Mouse (Mus musculus): Measurements from ENCODE around the gene Dnajc17. TPM values are rescaled to one million over a fixed set of nuclear protein-coding genes. Genes with fewer than 3 reads are reported as not detected.
A peak's percentile ranks its signal among the peaks of the same experiment; 100 is the strongest.

Gene Dnajc17
- polyA plus RNA-seq, 1 experiment from 2014 or later, result 19.4 TPM

DNA sequence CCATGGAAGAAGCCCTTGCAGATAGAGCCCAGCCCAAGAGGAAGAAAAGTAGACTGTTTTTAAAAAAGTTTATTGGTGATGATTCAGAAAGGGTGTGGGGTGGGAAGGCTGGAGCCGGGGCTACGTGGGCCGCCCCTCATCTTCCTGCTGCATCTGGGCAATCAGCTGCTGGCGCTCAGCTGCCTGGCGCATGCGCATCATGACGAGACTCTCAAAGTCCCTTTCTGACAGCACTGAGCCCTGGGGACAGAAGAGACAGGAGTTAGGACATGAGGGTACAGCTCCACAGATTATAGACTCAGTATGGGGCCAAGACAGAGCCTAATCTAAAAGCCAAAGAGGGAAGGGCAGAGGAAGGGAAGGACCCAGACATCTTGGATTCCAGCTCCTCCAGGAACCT, 36.1 kb downstream of the Dnajc17 start:
- DNase-seq (ENCODE audit: low spot score), result no peak
- Histone ChIP-seq H3K4me1 (ENCODE audit: control insufficient read depth, insufficient read depth, low read length) (peaks cover 27% of the 10 kb centered on the region), H3K4me3 (ENCODE audit: low read depth, low read length) (no peak overlapping the region), H3K9ac (ENCODE audit: low read length) (no peak overlapping the region), H3K27ac (ENCODE audit: low read depth, low read length) (0 out of 2 replicates have a peak overlapping the region, but pooled peaks have one; percentile 67), H3K36me3 (ENCODE audit: control insufficient read depth, insufficient read depth, low read length) (no peaks in the 10 kb centered on the region; the same call in none of the 2 replicates), H3K4me2 (ENCODE audit: low read depth) (no peak overlapping the region), H3K27me3 (ENCODE audit: control insufficient read depth, insufficient read depth, low read length) (peaks cover 7% of the 10 kb centered on the region; the same call in 1 of the 2 replicates), H3K9me3 (ENCODE audit: control insufficient read depth, low read length) (no peaks in the 10 kb centered on the region)
- WGBS, result 78% methylated on average over 7 of the region's 7 CpGs
- 0 out of 2 replicates have a peak, but pooled peaks have one; percentile 1 for ATAC-seq (ENCODE audit: insufficient read depth, low FRiP score, low TSS enrichment)

DNA sequence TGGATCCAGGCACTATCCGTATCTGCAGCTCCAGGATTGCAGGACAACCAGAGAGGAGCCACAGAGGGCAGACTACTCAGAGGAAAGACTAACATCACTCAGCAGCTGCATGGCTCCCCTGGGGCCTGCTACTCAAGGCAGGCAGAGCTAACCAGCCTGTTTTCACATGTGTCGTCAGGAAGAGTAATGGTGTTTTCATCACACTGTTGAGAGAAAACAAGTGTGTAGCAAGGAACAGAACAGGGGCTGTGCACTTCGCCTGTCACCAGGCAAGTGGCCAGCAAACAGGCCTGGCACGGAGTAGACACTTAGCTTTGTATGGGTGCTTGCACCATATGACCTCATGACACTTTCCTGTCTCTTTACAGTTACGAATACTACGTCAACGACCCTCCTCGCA, 37.0 kb downstream of the Dnajc17 start:
- 55% methylated on average over 8 of the region's 8 CpGs for WGBS
- no peak for ATAC-seq (ENCODE audit: insufficient read depth, low FRiP score, low TSS enrichment)
- peak; percentile 50 for DNase-seq (ENCODE audit: low spot score)
- H3K4me1 ChIP-seq (ENCODE audit: control insufficient read depth, insufficient read depth, low read length), result peaks cover 27% of the 10 kb centered on the region
- peaks cover 15% of the 10 kb centered on the region for H3K27me3 ChIP-seq (ENCODE audit: control insufficient read depth, insufficient read depth, low read length)
- no peaks in the 10 kb centered on the region; the same call in 1 of the 2 replicates for H3K36me3 ChIP-seq (ENCODE audit: control insufficient read depth, insufficient read depth, low read length)
- H3K9ac ChIP-seq (ENCODE audit: low read length), result no peak overlapping the region
- H3K9me3 ChIP-seq (ENCODE audit: control insufficient read depth, low read length), result no peaks in the 10 kb centered on the region
- no peak overlapping the region for H3K4me2 ChIP-seq (ENCODE audit: low read depth)
- no peak overlapping the region for H3K27ac ChIP-seq (ENCODE audit: low read depth, low read length)
- H3K4me3 ChIP-seq (ENCODE audit: low read depth, low read length), result no peak overlapping the region

DNA sequence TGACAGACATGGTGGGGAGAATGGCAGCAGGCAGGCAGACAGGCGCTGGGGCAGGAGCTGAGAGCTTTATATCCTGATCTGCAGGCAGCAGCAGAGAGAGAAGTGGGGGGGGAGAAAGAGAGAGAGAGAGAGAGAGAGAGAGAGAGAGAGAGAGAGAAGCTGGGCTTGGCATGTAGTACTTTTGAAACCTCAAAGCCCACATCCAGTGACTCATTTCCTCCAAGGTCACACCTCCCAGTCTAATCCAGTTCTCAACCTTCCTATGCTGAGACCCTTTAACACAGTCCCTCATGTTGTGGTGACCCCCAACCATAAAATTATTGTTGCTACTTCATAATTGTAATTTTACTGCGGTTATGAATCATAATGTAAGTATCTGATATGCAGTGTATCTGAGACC, 38.3 kb downstream of the Dnajc17 start:
- WGBS, result 89% methylated on average over 2 of the region's 2 CpGs
- DNase-seq (ENCODE audit: low spot score), result no peak
- peaks cover 22% of the 10 kb centered on the region for H3K27me3 ChIP-seq (ENCODE audit: control insufficient read depth, insufficient read depth, low read length)

GRCm38 (mm10) chr2:119167866-119168256, 40.7 kb downstream of the Dnajc17 start:
- Histone ChIP-seq H3K4me3 (ENCODE audit: low read depth, low read length) (peak overlapping the region; percentile 45), H3K4me2 (ENCODE audit: low read depth) (peak overlapping the region; percentile 98), H3K27me3 (ENCODE audit: control insufficient read depth, insufficient read depth, low read length) (peaks cover 22% of the 10 kb centered on the region), H3K36me3 (ENCODE audit: control insufficient read depth, insufficient read depth, low read length) (no peaks in the 10 kb centered on the region; the same call in 1 of the 2 replicates), H3K27ac (ENCODE audit: low read depth, low read length) (no peak overlapping the region), H3K9ac (ENCODE audit: low read length) (no peak overlapping the region; the same call in 1 of the 2 replicates), H3K9me3 (ENCODE audit: control insufficient read depth, low read length) (no peaks in the 10 kb centered on the region), H3K4me1 (ENCODE audit: control insufficient read depth, insufficient read depth, low read length) (peaks cover 8% of the 10 kb centered on the region)
- DNase-seq (ENCODE audit: low spot score) (no peak), ATAC-seq (ENCODE audit: insufficient read depth, low FRiP score, low TSS enrichment) (no peak; the same call in none of the 2 replicates)
- 4% methylated on average over 26 of the region's 26 CpGs for WGBS

More for the DNA sequence above, 38.3 kb downstream of the Dnajc17 start:
- Histone ChIP-seq H3K36me3 (ENCODE audit: control insufficient read depth, insufficient read depth, low read length) (no peaks in the 10 kb centered on the region; the same call in 1 of the 2 replicates), H3K27ac (ENCODE audit: low read depth, low read length) (no peak overlapping the region), H3K4me2 (ENCODE audit: low read depth) (no peak overlapping the region), H3K4me1 (ENCODE audit: control insufficient read depth, insufficient read depth, low read length) (peaks cover 27% of the 10 kb centered on the region), H3K9ac (ENCODE audit: low read length) (no peak overlapping the region), H3K9me3 (ENCODE audit: control insufficient read depth, low read length) (no peaks in the 10 kb centered on the region), H3K4me3 (ENCODE audit: low read depth, low read length) (no peak overlapping the region)
- no peak for ATAC-seq (ENCODE audit: insufficient read depth, low FRiP score, low TSS enrichment)

DNA sequence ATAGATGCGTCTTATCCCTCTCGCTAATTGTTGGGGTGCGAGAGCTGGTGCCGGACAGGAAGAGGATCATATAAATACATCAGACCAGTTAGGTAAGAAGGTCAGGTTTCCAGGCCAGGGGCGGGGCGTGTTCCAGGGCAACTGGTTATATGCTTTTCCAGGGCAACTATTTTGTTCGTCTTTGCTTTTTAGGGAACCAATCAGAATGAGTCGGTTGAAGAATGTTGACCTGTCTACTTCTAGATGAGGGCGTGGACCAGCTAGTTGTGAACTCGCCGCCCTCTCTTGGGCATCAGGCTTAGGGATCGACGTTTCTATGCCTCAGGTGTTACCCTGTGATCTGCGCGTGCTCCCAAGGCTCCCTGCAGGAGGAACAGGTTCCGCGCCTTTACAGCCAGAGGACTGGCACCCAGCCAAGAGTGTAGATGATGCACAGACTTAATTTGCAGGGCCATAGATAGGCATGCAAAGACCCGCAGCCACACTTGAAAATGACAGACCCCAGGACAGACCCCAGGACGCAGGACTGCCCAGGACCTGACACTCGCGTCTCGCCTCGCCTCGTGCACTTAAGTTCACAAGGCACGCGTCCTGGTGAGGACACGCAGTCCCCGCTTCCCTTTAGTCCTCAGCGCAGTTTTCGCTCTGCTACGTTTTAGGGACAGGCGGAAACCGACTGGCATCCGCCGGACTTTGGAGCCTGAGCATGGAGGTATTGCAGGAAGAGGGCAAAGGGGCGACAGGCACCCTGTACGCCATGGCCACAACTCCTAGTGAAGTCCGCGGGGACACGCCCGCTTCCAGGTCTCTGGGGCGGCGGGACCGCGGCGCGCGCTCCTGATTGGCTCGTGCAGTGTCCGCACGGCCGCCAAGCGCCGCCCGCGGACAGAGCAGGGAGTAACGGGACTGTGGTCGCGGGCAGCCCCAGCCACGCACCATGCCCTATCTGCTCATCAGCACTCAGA, 41.4 kb downstream of the Dnajc17 start, which contains the start of gene Gchfr:
TSS of gene Gchfr (plus strand) at position 873 of the 965 bp plus-strand sequence.
- Histone ChIP-seq H3K36me3 (ENCODE audit: control insufficient read depth, insufficient read depth, low read length) (no peaks in the 10 kb centered on the region; the same call in 1 of the 2 replicates), H3K4me2 (ENCODE audit: low read depth) (peak within 1 kb of the TSS; percentile 98), H3K27ac (ENCODE audit: low read depth, low read length) (no peak within 1 kb of the TSS), H3K9me3 (ENCODE audit: control insufficient read depth, low read length) (no peaks in the 10 kb centered on the region), H3K9ac (ENCODE audit: low read length) (peak within 1 kb of the TSS; percentile 49; the same call in 1 of the 2 replicates), H3K27me3 (ENCODE audit: control insufficient read depth, insufficient read depth, low read length) (peaks cover 22% of the 10 kb centered on the region), H3K4me1 (ENCODE audit: control insufficient read depth, insufficient read depth, low read length) (0 out of 2 replicates have a peak, but pooled peaks cover 3% of the 10 kb centered on the region), H3K4me3 (ENCODE audit: low read depth, low read length) (peak within 1 kb of the TSS; percentile 45)
- under 1% methylated on average over 53 of the region's 60 CpGs for WGBS
- DNase-seq (ENCODE audit: low spot score), result peak; percentile 80
- peak; percentile 84 for ATAC-seq (ENCODE audit: insufficient read depth, low FRiP score, low TSS enrichment)

GRCm38 (mm10) chr2:119165401-119165800, 43.2 kb downstream of the Dnajc17 start:
- Histone ChIP-seq H3K36me3 (ENCODE audit: control insufficient read depth, insufficient read depth, low read length) (no peaks in the 10 kb centered on the region), H3K27me3 (ENCODE audit: control insufficient read depth, insufficient read depth, low read length) (peaks cover 22% of the 10 kb centered on the region), H3K4me1 (ENCODE audit: control insufficient read depth, insufficient read depth, low read length) (no peaks in the 10 kb centered on the region), H3K9ac (ENCODE audit: low read length) (no peak overlapping the region), H3K4me3 (ENCODE audit: low read depth, low read length) (no peak overlapping the region), H3K27ac (ENCODE audit: low read depth, low read length) (no peak overlapping the region), H3K9me3 (ENCODE audit: control insufficient read depth, low read length) (no peaks in the 10 kb centered on the region), H3K4me2 (ENCODE audit: low read depth) (no peak overlapping the region)
- ATAC-seq (ENCODE audit: insufficient read depth, low FRiP score, low TSS enrichment), result no peak
- DNase-seq (ENCODE audit: low spot score), result no peak

- H3K9me3 ChIP-seq (ENCODE audit: control insufficient read depth, low read length), result no peaks in the 10 kb centered on the region
- no peak overlapping the region for H3K9ac ChIP-seq (ENCODE audit: low read length)
- DNase-seq (ENCODE audit: low spot score) (no peak), ATAC-seq (ENCODE audit: insufficient read depth, low FRiP score, low TSS enrichment) (no peak)
- no peaks in the 10 kb centered on the region for H3K36me3 ChIP-seq (ENCODE audit: control insufficient read depth, insufficient read depth, low read length)
- no peak overlapping the region for H3K4me2 ChIP-seq (ENCODE audit: low read depth)
- H3K27me3 ChIP-seq (ENCODE audit: control insufficient read depth, insufficient read depth, low read length), result peaks cover 19% of the 10 kb centered on the region
- H3K27ac ChIP-seq (ENCODE audit: low read depth, low read length), result no peak overlapping the region
- H3K4me1 ChIP-seq (ENCODE audit: control insufficient read depth, insufficient read depth, low read length), result no peaks in the 10 kb centered on the region
- H3K4me3 ChIP-seq (ENCODE audit: low read depth, low read length), result no peak overlapping the region
- WGBS, result 91% methylated on average over 4 of the region's 4 CpGs
These were observed 44.6 kb downstream of the Dnajc17 start for GRCm38 (mm10) chr2:119163999-119164398.

DNA sequence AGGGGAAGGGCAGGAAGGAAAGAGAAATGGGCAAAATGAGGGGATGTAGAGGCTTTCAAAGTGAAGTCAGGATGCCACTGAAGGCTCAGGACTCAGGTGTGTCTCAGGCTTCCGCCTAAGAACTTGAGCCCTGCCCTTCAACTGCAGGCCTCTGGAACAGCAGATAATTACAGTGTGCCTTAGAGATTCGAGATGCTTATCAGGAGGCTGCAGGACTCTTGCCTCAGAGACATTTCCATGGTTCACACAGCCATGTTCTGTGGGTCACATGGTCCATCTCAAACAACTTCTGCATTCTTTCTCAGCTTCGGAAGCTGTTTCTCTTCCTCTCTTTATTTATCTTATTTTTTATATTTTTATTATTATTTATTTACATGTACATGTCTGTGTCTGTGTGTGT, 45.5 kb downstream of the Dnajc17 start:
- Histone ChIP-seq H3K27ac (ENCODE audit: low read depth, low read length) (no peak overlapping the region), H3K9me3 (ENCODE audit: control insufficient read depth, low read length) (no peaks in the 10 kb centered on the region), H3K4me2 (ENCODE audit: low read depth) (no peak overlapping the region), H3K4me3 (ENCODE audit: low read depth, low read length) (no peak overlapping the region), H3K4me1 (ENCODE audit: control insufficient read depth, insufficient read depth, low read length) (no peaks in the 10 kb centered on the region), H3K9ac (ENCODE audit: low read length) (no peak overlapping the region), H3K36me3 (ENCODE audit: control insufficient read depth, insufficient read depth, low read length) (no peaks in the 10 kb centered on the region), H3K27me3 (ENCODE audit: control insufficient read depth, insufficient read depth, low read length) (peaks cover 16% of the 10 kb centered on the region)
- ATAC-seq (ENCODE audit: insufficient read depth, low FRiP score, low TSS enrichment), result no peak
- no peak for DNase-seq (ENCODE audit: low spot score)
- WGBS, result 71% methylated on average over 3 of the region's 3 CpGs
